Mouse (Mus musculus) hindbrain, embryonic 14.5 days (tissue): ENCODE results near the gene Lmln. TPM values are rescaled to one million over a fixed set of nuclear protein-coding genes. Genes with fewer than 3 reads are reported as not detected.
"Not testable (repeated sequence)": the region's sequence is repeated elsewhere in the genome, so short reads cannot be mapped to it uniquely, and the experiment has no call there.

Experiments
- ATAC-seq: fragments of 200-750 bp; cut with Nextera tagmentation; 2 replicates; pipeline ENCODE4 v1.8.0; 2017; ENCODE audit warnings: moderate number of reproducible peaks, mild to moderate bottlenecking, moderate TSS enrichment, moderate library complexity; ENCODE audit not compliant: low FRiP score
- DNase-seq: peaks from one replicate; pipeline ENCODE4 v3.0.0-alpha.2; 2015; ENCODE audit warnings: low spot score
- H3K27ac ChIP-seq: fragments of 300-500 bp; sonication (generic); 2 replicates; pipeline ENCODE4 v1.5.1; 2014; ENCODE audit warnings: mild to moderate bottlenecking, moderate library complexity
- H3K27me3 ChIP-seq: fragments of 300-500 bp; sonication (generic); 2 replicates; pipeline ENCODE4 v1.6.1; 2014; ENCODE audit warnings: mild to moderate bottlenecking, low read length, mixed read lengths; ENCODE audit not compliant: control insufficient read depth, insufficient read depth
- H3K36me3 ChIP-seq: fragments of 300-500 bp; sonication (generic); replicated peaks from 2 replicates; pipeline ENCODE4 v1.6.1; 2014; ENCODE audit not compliant: control insufficient read depth, insufficient read depth
- H3K4me1 ChIP-seq: fragments of 300-500 bp; sonication (generic); replicated peaks from 2 replicates; pipeline ENCODE4 v1.6.1; 2014; ENCODE audit warnings: antibody characterized with exemption, low read length, mixed read lengths; ENCODE audit not compliant: control insufficient read depth, insufficient read depth
- H3K4me2 ChIP-seq: fragments of 300-500 bp; sonication (generic); replicated peaks from 2 replicates; pipeline ENCODE4 v1.6.1; 2014; ENCODE audit warnings: mild to moderate bottlenecking, moderate library complexity
- H3K4me3 ChIP-seq: fragments of 300-500 bp; sonication (generic); replicated peaks from 2 replicates; pipeline ENCODE4 v1.5.1; 2014; ENCODE audit warnings: mild to moderate bottlenecking, low read length
- H3K9ac ChIP-seq: fragments of 300-500 bp; sonication (generic); 2 replicates; pipeline ENCODE4 v1.6.1; 2014
- H3K9me3 ChIP-seq: fragments of 300-500 bp; sonication (generic); 2 replicates; pipeline ENCODE4 v1.6.1; 2016; ENCODE audit warnings: low read length; ENCODE audit not compliant: control insufficient read depth
- WGBS: fragments of 180-500 bp; shearing (Covaris S2); extraction: QIAGEN DNeasy Blood & Tissue Kit; methylation state at CpG from one replicate; pipeline ENCODE4 v1.1.7; 2014; 5-methylcytosine and 5-hydroxymethylcytosine counted together
- polyA plus RNA-seq: library from polyadenylated mRNA; unstranded; fragments of >200 nt; fragmentation: Nextera tagmentation; extraction: Ambion mirVana; gene quantifications from 2 replicates; pipeline ENCODE4 v1.2.1, GENCODE M21; 2014

Lmln gene
- polyA plus RNA-seq, 1 experiment from 2014 or later: 4.5 TPM

GRCm38 (mm10) chr16:33024456-33025104, 37.7 kb upstream of the Lmln start:
- DNase-seq (no peak), ATAC-seq (no peak)
- Histone ChIP-seq H3K4me1 (no peaks in the 10 kb centered on the region), H3K27ac (no peak overlapping the region), H3K4me2 (no peak overlapping the region), H3K4me3 (no peak overlapping the region), H3K9ac (no peak overlapping the region), H3K27me3 (no peaks in the 10 kb centered on the region), H3K9me3 (no peaks in the 10 kb centered on the region), H3K36me3 (no peaks in the 10 kb centered on the region)
- WGBS: 69% methylated on average over 8 of the region's 8 CpGs

GRCm38 (mm10) chr16:33026357-33026756, 36.0 kb upstream of the Lmln start:
- DNase-seq (no peak), ATAC-seq (no peak)
- no peaks in the 10 kb centered on the region for H3K9me3 ChIP-seq
- no peaks in the 10 kb centered on the region for H3K36me3 ChIP-seq
- no peak overlapping the region for H3K4me3 ChIP-seq
- H3K9ac ChIP-seq: no peak overlapping the region
- H3K4me1 ChIP-seq: no peaks in the 10 kb centered on the region
- no peaks in the 10 kb centered on the region for H3K27me3 ChIP-seq
- H3K27ac ChIP-seq: no peak overlapping the region
- H3K4me2 ChIP-seq: no peak overlapping the region
- 95% methylated on average over 7 of the region's 7 CpGs for WGBS

- no peaks in the 10 kb centered on the region for H3K27me3 ChIP-seq
- H3K4me2 ChIP-seq: no peak overlapping the region
- H3K36me3 ChIP-seq: no peaks in the 10 kb centered on the region
- H3K27ac ChIP-seq: no peak overlapping the region
- H3K9ac ChIP-seq: no peak overlapping the region
- DNase-seq (no peak), ATAC-seq (no peak)
- H3K4me1 ChIP-seq: no peaks in the 10 kb centered on the region
- H3K9me3 ChIP-seq: no peaks in the 10 kb centered on the region
- no peak overlapping the region for H3K4me3 ChIP-seq
- WGBS: 89% methylated on average over 4 of the region's 4 CpGs
Measured at GRCm38 (mm10) chr16:33036006-33036405, 26.3 kb upstream of the Lmln start.

GRCm38 (mm10) chr16:33042682-33043081, 19.6 kb upstream of the Lmln start:
- no peak overlapping the region for H3K4me3 ChIP-seq
- no peaks in the 10 kb centered on the region for H3K27me3 ChIP-seq
- no peak for ATAC-seq
- no peak for DNase-seq
- H3K4me1 ChIP-seq: no peaks in the 10 kb centered on the region
- no peaks in the 10 kb centered on the region for H3K9me3 ChIP-seq
- 68% methylated on average over 1 of the region's 1 CpGs for WGBS
- no peak overlapping the region for H3K4me2 ChIP-seq
- H3K27ac ChIP-seq: no peak overlapping the region
- no peak overlapping the region for H3K9ac ChIP-seq
- no peaks in the 10 kb centered on the region for H3K36me3 ChIP-seq

- 80% methylated on average over 2 of the region's 2 CpGs for WGBS
- ATAC-seq (no peak), DNase-seq (no peak)
Measured at GRCm38 (mm10) chr16:33043268-33043667, 19.1 kb upstream of the Lmln start.

GRCm38 (mm10) chr16:33048004-33048403, 14.3 kb upstream of the Lmln start:
- Histone ChIP-seq H3K4me2 (no peak overlapping the region), H3K36me3 (no peaks in the 10 kb centered on the region), H3K4me1 (no peaks in the 10 kb centered on the region), H3K9ac (no peak overlapping the region), H3K4me3 (no peak overlapping the region), H3K27ac (no peak overlapping the region), H3K27me3 (no peaks in the 10 kb centered on the region), H3K9me3 (no peaks in the 10 kb centered on the region)
- DNase-seq: no peak
- no peak for ATAC-seq
- 93% methylated on average over 1 of the region's 1 CpGs for WGBS

More at GRCm38 (mm10) chr16:33043268-33043667, 19.1 kb upstream of the Lmln start:
- H3K9me3 ChIP-seq: no peaks in the 10 kb centered on the region
- H3K9ac ChIP-seq: no peak overlapping the region
- no peaks in the 10 kb centered on the region for H3K36me3 ChIP-seq
- H3K4me2 ChIP-seq: no peak overlapping the region
- no peak overlapping the region for H3K4me3 ChIP-seq
- H3K4me1 ChIP-seq: no peaks in the 10 kb centered on the region
- H3K27ac ChIP-seq: no peak overlapping the region
- H3K27me3 ChIP-seq: no peaks in the 10 kb centered on the region

- H3K9ac ChIP-seq: no peak overlapping the region
- WGBS: 91% methylated on average over 2 of the region's 2 CpGs
- no peak overlapping the region for H3K27ac ChIP-seq
- ATAC-seq (no peak), DNase-seq (no peak)
- no peaks in the 10 kb centered on the region for H3K4me1 ChIP-seq
- no peaks in the 10 kb centered on the region for H3K36me3 ChIP-seq
- no peaks in the 10 kb centered on the region for H3K27me3 ChIP-seq
- H3K4me2 ChIP-seq: no peak overlapping the region
- H3K9me3 ChIP-seq: no peaks in the 10 kb centered on the region
- no peak overlapping the region for H3K4me3 ChIP-seq
Measured at GRCm38 (mm10) chr16:33048686-33049085, 13.6 kb upstream of the Lmln start.

GRCm38 (mm10) chr16:33049809-33050208, 12.5 kb upstream of the Lmln start:
- DNase-seq (no peak), ATAC-seq (no peak)
- Histone ChIP-seq H3K4me1 (no peaks in the 10 kb centered on the region), H3K27me3 (no peaks in the 10 kb centered on the region), H3K36me3 (no peaks in the 10 kb centered on the region), H3K4me2 (no peak overlapping the region), H3K4me3 (no peak overlapping the region), H3K9ac (no peak overlapping the region), H3K9me3 (no peaks in the 10 kb centered on the region), H3K27ac (no peak overlapping the region)
- 95% methylated on average over 16 of the region's 16 CpGs for WGBS

GRCm38 (mm10) chr16:33053141-33053540, 9.2 kb upstream of the Lmln start:
- Histone ChIP-seq H3K36me3 (peaks cover 2% of the 10 kb centered on the region), H3K27ac (no peak overlapping the region), H3K4me1 (peaks cover 8% of the 10 kb centered on the region), H3K9ac (no peak overlapping the region), H3K9me3 (no peaks in the 10 kb centered on the region), H3K4me3 (no peak overlapping the region), H3K4me2 (no peak overlapping the region), H3K27me3 (no peaks in the 10 kb centered on the region)
- DNase-seq (no peak), ATAC-seq (no peak)
- WGBS: 84% methylated on average over 5 of the region's 5 CpGs

GRCm38 (mm10) chr16:33054927-33055326, 7.4 kb upstream of the Lmln start:
- not testable (repeated sequence) for H3K4me3 ChIP-seq, DNase-seq, H3K27ac ChIP-seq, H3K9ac ChIP-seq, ATAC-seq, H3K9me3 ChIP-seq, H3K27me3 ChIP-seq, H3K4me2 ChIP-seq
- WGBS: 87% methylated on average over 2 of the region's 2 CpGs
- peaks cover 20% of the 10 kb centered on the region for H3K36me3 ChIP-seq
- H3K4me1 ChIP-seq: peaks cover 12% of the 10 kb centered on the region
